Mouse (Mus musculus) neural tube, embryonic 12.5 days (tissue): ENCODE results near the gene Cbfa2t3. TPM values are rescaled to one million over a fixed set of nuclear protein-coding genes. Genes with fewer than 3 reads are reported as not detected.

Source experiments
- ATAC-seq: fragments of 200-750 bp; cut with Nextera tagmentation; 2 replicates; pipeline ENCODE4 v1.8.0; 2017; ENCODE audit warnings: low read depth, mild to moderate bottlenecking, moderate TSS enrichment, moderate library complexity; ENCODE audit not compliant: low FRiP score
- H3K27ac ChIP-seq: fragments of 300-500 bp; sonication (generic); 2 replicates; pipeline ENCODE4 v1.5.1; 2016
- H3K27me3 ChIP-seq: fragments of 300-500 bp; sonication (generic); replicated peaks from 2 replicates; pipeline ENCODE4 v1.6.1; 2016; ENCODE audit warnings: mild to moderate bottlenecking
- H3K36me3 ChIP-seq: fragments of 300-500 bp; sonication (generic); 2 replicates; pipeline ENCODE4 v1.6.1; 2016; ENCODE audit warnings: mild to moderate bottlenecking
- H3K4me1 ChIP-seq: fragments of 300-500 bp; sonication (generic); 2 replicates; pipeline ENCODE4 v1.6.1; 2016
- H3K4me2 ChIP-seq: fragments of 300-500 bp; sonication (generic); replicated peaks from 2 replicates; pipeline ENCODE4 v1.6.1; 2016; ENCODE audit warnings: mild to moderate bottlenecking
- H3K4me3 ChIP-seq: fragments of 300-500 bp; sonication (generic); 2 replicates; pipeline ENCODE4 v1.5.1; 2016
- H3K9ac ChIP-seq: fragments of 300-500 bp; sonication (generic); 2 replicates; pipeline ENCODE4 v1.6.1; 2016; ENCODE audit warnings: mild to moderate bottlenecking
- H3K9me3 ChIP-seq: fragments of 300-500 bp; sonication (generic); 2 replicates; pipeline ENCODE4 v1.6.1; 2016; ENCODE audit warnings: mild to moderate bottlenecking
- WGBS: fragments of 180-500 bp; shearing (Covaris S2); methylation state at CpG from one replicate; pipeline ENCODE4 v1.1.7; 2016; 5-methylcytosine and 5-hydroxymethylcytosine counted together
- polyA plus RNA-seq: library from polyadenylated mRNA; unstranded; fragments of >200 nt; fragmentation: Nextera tagmentation; extraction: Ambion mirVana; gene quantifications from 2 replicates; pipeline ENCODE4 v1.2.1, GENCODE M21; 2016

The Cbfa2t3 gene
- polyA plus RNA-seq, 1 experiment from 2014 or later: 15.3 TPM

GRCm38 (mm10) chr8:122658149-122658806 lies 40.6 kb downstream of the Cbfa2t3 start:
- no peak for ATAC-seq
- Histone ChIP-seq H3K9ac (no peak overlapping the region), H3K27me3 (no peaks in the 10 kb centered on the region), H3K9me3 (no peaks in the 10 kb centered on the region), H3K4me3 (no peak overlapping the region), H3K36me3 (no peaks in the 10 kb centered on the region), H3K27ac (no peak overlapping the region), H3K4me2 (no peak overlapping the region), H3K4me1 (peaks cover 55% of the 10 kb centered on the region)
- 71% methylated on average over 10 of the region's 10 CpGs for WGBS

- Histone ChIP-seq H3K27me3 (no peaks in the 10 kb centered on the region), H3K4me3 (no peak overlapping the region), H3K4me2 (no peak overlapping the region), H3K36me3 (no peaks in the 10 kb centered on the region), H3K9me3 (no peaks in the 10 kb centered on the region), H3K4me1 (peaks cover 53% of the 10 kb centered on the region), H3K9ac (no peak overlapping the region), H3K27ac (no peak overlapping the region)
- WGBS: 90% methylated on average over 13 of the region's 13 CpGs
- ATAC-seq: no peak
Measured at GRCm38 (mm10) chr8:122656056-122656999, 42.6 kb downstream of the Cbfa2t3 start.

GRCm38 (mm10) chr8:122654768-122655167 lies 44.1 kb downstream of the Cbfa2t3 start:
- Histone ChIP-seq H3K4me2 (no peak overlapping the region), H3K27me3 (no peaks in the 10 kb centered on the region), H3K9me3 (no peaks in the 10 kb centered on the region), H3K27ac (no peak overlapping the region), H3K36me3 (peaks cover 6% of the 10 kb centered on the region), H3K9ac (no peak overlapping the region), H3K4me3 (no peak overlapping the region), H3K4me1 (peaks cover 52% of the 10 kb centered on the region)
- WGBS: 47% methylated on average over 7 of the region's 7 CpGs
- ATAC-seq: no peak

GRCm38 (mm10) chr8:122652643-122653042 lies 46.3 kb downstream of the Cbfa2t3 start:
- no peak overlapping the region for H3K9ac ChIP-seq
- H3K4me2 ChIP-seq: no peak overlapping the region
- H3K9me3 ChIP-seq: no peaks in the 10 kb centered on the region
- H3K36me3 ChIP-seq: peaks cover 27% of the 10 kb centered on the region
- H3K4me3 ChIP-seq: no peak overlapping the region
- H3K27ac ChIP-seq: no peak overlapping the region
- H3K27me3 ChIP-seq: no peaks in the 10 kb centered on the region
- 70% methylated on average over 6 of the region's 6 CpGs for WGBS
- peaks cover 42% of the 10 kb centered on the region for H3K4me1 ChIP-seq
- ATAC-seq: no peak

- H3K27ac ChIP-seq: no peak overlapping the region
- peaks cover 38% of the 10 kb centered on the region for H3K36me3 ChIP-seq
- no peaks in the 10 kb centered on the region for H3K9me3 ChIP-seq
- no peak overlapping the region for H3K4me3 ChIP-seq
- H3K9ac ChIP-seq: 0 out of 2 replicates have a peak overlapping the region, but pooled peaks have one; percentile 0
- no peaks in the 10 kb centered on the region for H3K27me3 ChIP-seq
- peaks cover 37% of the 10 kb centered on the region for H3K4me1 ChIP-seq
- no peak overlapping the region for H3K4me2 ChIP-seq
- ATAC-seq: peak; percentile 33; the same call in 1 of the 2 replicates
- WGBS: 58% methylated on average over 16 of the region's 16 CpGs
Measured at GRCm38 (mm10) chr8:122651326-122651921, 47.5 kb downstream of the Cbfa2t3 start.

- Histone ChIP-seq H3K27me3 (no peaks in the 10 kb centered on the region), H3K4me2 (no peak overlapping the region), H3K9me3 (no peaks in the 10 kb centered on the region), H3K4me3 (no peak overlapping the region), H3K36me3 (peaks cover 48% of the 10 kb centered on the region), H3K4me1 (peaks cover 19% of the 10 kb centered on the region), H3K9ac (no peak overlapping the region), H3K27ac (no peak overlapping the region)
- no peak for ATAC-seq
- 79% methylated on average over 15 of the region's 15 CpGs for WGBS
Measured at GRCm38 (mm10) chr8:122648192-122648970, 50.5 kb downstream of the Cbfa2t3 start.

GRCm38 (mm10) chr8:122646337-122646736 lies 52.6 kb downstream of the Cbfa2t3 start:
- Histone ChIP-seq H3K4me3 (no peak overlapping the region), H3K4me1 (peaks cover 5% of the 10 kb centered on the region), H3K9me3 (no peaks in the 10 kb centered on the region), H3K9ac (no peak overlapping the region), H3K27me3 (no peaks in the 10 kb centered on the region), H3K36me3 (peaks cover 58% of the 10 kb centered on the region), H3K4me2 (no peak overlapping the region), H3K27ac (no peak overlapping the region)
- 93% methylated on average over 16 of the region's 16 CpGs for WGBS
- no peak for ATAC-seq

- peaks cover 9% of the 10 kb centered on the region for H3K4me1 ChIP-seq
- peaks cover 57% of the 10 kb centered on the region for H3K36me3 ChIP-seq
- H3K9ac ChIP-seq: no peak overlapping the region
- no peak for ATAC-seq
- H3K4me3 ChIP-seq: no peak overlapping the region
- 78% methylated on average over 6 of the region's 6 CpGs for WGBS
- no peak overlapping the region for H3K4me2 ChIP-seq
- H3K27ac ChIP-seq: no peak overlapping the region
- H3K9me3 ChIP-seq: no peaks in the 10 kb centered on the region
- H3K27me3 ChIP-seq: no peaks in the 10 kb centered on the region
Measured at GRCm38 (mm10) chr8:122644175-122644954, 54.5 kb downstream of the Cbfa2t3 start.

- no peak overlapping the region for H3K4me2 ChIP-seq
- ATAC-seq: no peak
- no peaks in the 10 kb centered on the region for H3K27me3 ChIP-seq
- no peak overlapping the region for H3K4me3 ChIP-seq
- peaks cover 54% of the 10 kb centered on the region for H3K36me3 ChIP-seq
- no peaks in the 10 kb centered on the region for H3K9me3 ChIP-seq
- H3K9ac ChIP-seq: no peak overlapping the region
- H3K4me1 ChIP-seq: peaks cover 18% of the 10 kb centered on the region
- WGBS: 80% methylated on average over 9 of the region's 9 CpGs
- no peak overlapping the region for H3K27ac ChIP-seq
Measured at GRCm38 (mm10) chr8:122642071-122642470, 56.8 kb downstream of the Cbfa2t3 start.

GRCm38 (mm10) chr8:122641406-122641805 lies 57.5 kb downstream of the Cbfa2t3 start:
- no peak for ATAC-seq
- 90% methylated on average over 15 of the region's 15 CpGs for WGBS

GRCm38 (mm10) chr8:122640825-122641224 lies 58.1 kb downstream of the Cbfa2t3 start:
- Histone ChIP-seq H3K4me3 (no peak overlapping the region), H3K9ac (no peak overlapping the region), H3K36me3 (peaks cover 53% of the 10 kb centered on the region), H3K4me1 (peaks cover 23% of the 10 kb centered on the region), H3K27me3 (no peaks in the 10 kb centered on the region), H3K4me2 (no peak overlapping the region), H3K27ac (no peak overlapping the region), H3K9me3 (no peaks in the 10 kb centered on the region)
- no peak for ATAC-seq
- 83% methylated on average over 4 of the region's 4 CpGs for WGBS

More at GRCm38 (mm10) chr8:122641406-122641805, 57.5 kb downstream of the Cbfa2t3 start:
- H3K27ac ChIP-seq: no peak overlapping the region
- no peaks in the 10 kb centered on the region for H3K27me3 ChIP-seq
- no peak overlapping the region for H3K4me3 ChIP-seq
- peaks cover 54% of the 10 kb centered on the region for H3K36me3 ChIP-seq
- H3K4me1 ChIP-seq: peaks cover 23% of the 10 kb centered on the region
- H3K9ac ChIP-seq: no peak overlapping the region
- H3K4me2 ChIP-seq: no peak overlapping the region
- no peaks in the 10 kb centered on the region for H3K9me3 ChIP-seq
